Mouse (Mus musculus): Measurements from ENCODE around the gene Dnajb1.
"Not testable (repeated sequence)": the region's sequence is repeated elsewhere in the genome, so short reads cannot be mapped to it uniquely, and the experiment has no call there.

Dnajb1 gene

GRCm38 (mm10) chr8:83607661-83608397 is at the start of gene Dnajb1, which contains the start of gene Tecr:
Dnajb1 (plus strand) TSS chr8:83608193.
Tecr (minus strand) TSS chr8:83607971.
- peak; percentile 99 for DNase-seq (ENCODE audit: low read depth)

- DNase-seq (ENCODE audit: low read depth): no peak
These were observed 45.3 kb upstream of the Dnajb1 start for GRCm38 (mm10) chr8:83562669-83563068.

- no peak for DNase-seq (ENCODE audit: low read depth)
These were observed 44.7 kb upstream of the Dnajb1 start for GRCm38 (mm10) chr8:83563246-83563645.

- peak; percentile 67 for DNase-seq (ENCODE audit: low read depth)
These were observed 42.1 kb upstream of the Dnajb1 start for GRCm38 (mm10) chr8:83565731-83566375.

GRCm38 (mm10) chr8:83566469-83567395 is 41.3 kb upstream of the Dnajb1 start, which contains the start of gene Ndufb7:
Ndufb7 (plus strand) TSS chr8:83566671.
- DNase-seq (ENCODE audit: low read depth): peak; percentile 94

GRCm38 (mm10) chr8:83567668-83568067 is 40.3 kb upstream of the Dnajb1 start:
- peak; percentile 22 for DNase-seq (ENCODE audit: low read depth)

- DNase-seq (ENCODE audit: low read depth): no peak
These were observed 39.9 kb upstream of the Dnajb1 start for GRCm38 (mm10) chr8:83568128-83568527.

GRCm38 (mm10) chr8:83568755-83569154 is 39.2 kb upstream of the Dnajb1 start:
- DNase-seq (ENCODE audit: low read depth): no peak

- no peak for DNase-seq (ENCODE audit: low read depth)
These were observed 38.8 kb upstream of the Dnajb1 start for GRCm38 (mm10) chr8:83569165-83569564.

GRCm38 (mm10) chr8:83570272-83571000 is 37.6 kb upstream of the Dnajb1 start:
- no peak for DNase-seq (ENCODE audit: low read depth)

- not testable (repeated sequence) for DNase-seq (ENCODE audit: low read depth)
These were observed 37.0 kb upstream of the Dnajb1 start for GRCm38 (mm10) chr8:83571001-83571340.

- DNase-seq (ENCODE audit: low read depth): no peak
These were observed 36.2 kb upstream of the Dnajb1 start for GRCm38 (mm10) chr8:83571791-83572190.

GRCm38 (mm10) chr8:83572246-83572812 is 35.7 kb upstream of the Dnajb1 start:
- peak; percentile 79 for DNase-seq (ENCODE audit: low read depth)

- peak; percentile 94 for DNase-seq (ENCODE audit: low read depth)
These were observed 34.7 kb upstream of the Dnajb1 start for GRCm38 (mm10) chr8:83573140-83573875.

- no peak for DNase-seq (ENCODE audit: low read depth)
These were observed 33.2 kb upstream of the Dnajb1 start for GRCm38 (mm10) chr8:83574631-83575315.

GRCm38 (mm10) chr8:83575561-83576515 is 32.2 kb upstream of the Dnajb1 start:
- DNase-seq (ENCODE audit: low read depth): no peak

- DNase-seq (ENCODE audit: low read depth): no peak
These were observed 31.5 kb upstream of the Dnajb1 start for GRCm38 (mm10) chr8:83576516-83576895.

GRCm38 (mm10) chr8:83576921-83577320 is 31.1 kb upstream of the Dnajb1 start:
- DNase-seq (ENCODE audit: low read depth): no peak

- DNase-seq (ENCODE audit: low read depth): peak; percentile 86
These were observed 30.6 kb upstream of the Dnajb1 start for GRCm38 (mm10) chr8:83577384-83577791.

Measured in 416B (cell line).